Comparison of ENCODE assay signal across 27 mouse cellular contexts in the genomic region with DNA sequence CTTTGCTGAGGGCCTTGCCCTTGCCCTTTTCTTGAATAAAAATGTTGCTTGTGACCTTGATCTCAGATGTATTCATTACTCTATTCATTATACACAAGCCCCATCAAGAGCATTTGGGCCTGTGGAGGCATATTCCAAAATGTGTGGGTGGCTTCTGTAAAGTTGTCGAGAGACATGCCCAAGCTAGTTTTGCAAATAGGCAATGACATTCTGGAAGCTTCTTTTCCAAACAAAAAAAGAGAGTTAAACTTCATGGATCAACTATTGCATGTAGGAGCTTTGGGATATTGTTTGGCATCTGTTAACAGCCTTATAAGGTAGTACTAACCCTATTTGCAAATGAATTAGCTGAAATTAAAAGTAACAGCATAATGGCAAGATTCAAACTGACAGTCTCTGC. TPM values are rescaled to one million over a fixed set of nuclear protein-coding genes. Genes with fewer than 3 reads are reported as not detected.
DNase-seq lines count a peak whose midpoint lies in the region; ATAC-seq and TF ChIP-seq lines count a peak whose summit lies in the region.
"Had no signal": no experiment of that assay in that cellular context is flagged by ENCODE, and none has a peak within 500 bp of the region (broad histone marks: within the 10 kb centered on the region; RNA-seq: fewer than 3 reads in every experiment).

No protein-coding gene starts in this region.

- no peaks in the 10 kb centered on the region for H3K27me3 ChIP-seq in stomach, embryonic 15.5 days (replicated peaks)
- H3K27me3 ChIP-seq: embryonic facial prominence, embryonic 13.5 days; forebrain, embryonic 13.5 days; heart, embryonic 12.5 days; heart, embryonic 15.5 days; hindbrain, embryonic 15.5 days had no signal

- no peak for ATAC-seq in stomach, embryonic 15.5 days (ENCODE audit: insufficient read depth, low FRiP score, low read depth)
- ATAC-seq in megakaryocyte progenitor cell, adult 5-6 weeks (replicated peaks; ENCODE audit: poor library complexity), result no peak
- ATAC-seq in monocyte, adult 5-6 weeks (replicated peaks; ENCODE audit: insufficient number of reproducible peaks, low FRiP score, low TSS enrichment, poor library complexity, severe bottlenecking), result no peak
- ATAC-seq: activated CD4-positive, CD25-positive, alpha-beta regulatory T cell, adult 4 months; CD4-positive, CD25-positive, alpha-beta regulatory T cell, adult 4 months; forebrain, embryonic 13.5 days; forebrain, postnatal 0 days; intestine, postnatal 0 days had no signal

- H3K27ac ChIP-seq in embryonic fibroblast, embryonic 13.5 days (ENCODE audit: insufficient read depth, low read length), result peak overlapping the region; percentile 87
- H3K27ac ChIP-seq in stomach, embryonic 15.5 days, result peak overlapping the region; percentile 50; the same call in 1 of the 2 replicates
- H3K27ac ChIP-seq: embryonic facial prominence, embryonic 13.5 days; forebrain, embryonic 10.5 days; forebrain, embryonic 13.5 days; gastrocnemius, adult 2 months; heart, embryonic 15.5 days; hindbrain, embryonic 15.5 days had no signal

- TF ChIP-seq POLR2A in embryonic fibroblast, embryonic 13.5 days (IDR thresholded peaks at IDR 0.05; ENCODE audit: low read depth, low read length), result no peak

- H3K4me2 ChIP-seq in stomach, embryonic 15.5 days, result no peak overlapping the region
- H3K4me2 ChIP-seq: embryonic facial prominence, embryonic 13.5 days; forebrain, embryonic 13.5 days; heart, embryonic 12.5 days; heart, embryonic 15.5 days; hindbrain, embryonic 15.5 days had no signal

- no peak overlapping the region for H3K4me3 ChIP-seq in embryonic fibroblast, embryonic 13.5 days (ENCODE audit: insufficient read depth, low read length)
- H3K4me3 ChIP-seq in stomach, embryonic 15.5 days (replicated peaks), result no peak overlapping the region
- H3K4me3 ChIP-seq: embryonic facial prominence, embryonic 13.5 days; erythroblast, embryonic 14.5 days; forebrain, embryonic 10.5 days; forebrain, embryonic 13.5 days; gastrocnemius, adult 2 months; heart, embryonic 12.5 days; heart, embryonic 15.5 days; hindbrain, embryonic 15.5 days had no signal

- no peak for TF ChIP-seq CTCF in embryonic fibroblast, embryonic 13.5 days (IDR thresholded peaks at IDR 0.05; ENCODE audit: borderline replicate concordance, insufficient read depth, low read length)

- peaks cover 44% of the 10 kb centered on the region; the same call in 1 of the 2 replicates for H3K36me3 ChIP-seq in stomach, embryonic 15.5 days

- H3K4me1 ChIP-seq in embryonic fibroblast, embryonic 13.5 days (ENCODE audit: control insufficient read depth, insufficient read depth, low read length), result no peaks in the 10 kb centered on the region
- H3K4me1 ChIP-seq in stomach, embryonic 15.5 days, result no peaks in the 10 kb centered on the region
- H3K4me1 ChIP-seq: embryonic facial prominence, embryonic 13.5 days; forebrain, embryonic 10.5 days; forebrain, embryonic 13.5 days; heart, embryonic 12.5 days; heart, embryonic 15.5 days; hindbrain, embryonic 15.5 days had no signal

- H3K9me3 ChIP-seq in stomach, embryonic 15.5 days, result no peaks in the 10 kb centered on the region
- H3K9me3 ChIP-seq: embryonic facial prominence, embryonic 13.5 days; forebrain, embryonic 13.5 days; heart, embryonic 15.5 days; hindbrain, embryonic 15.5 days had no signal

- WGBS in stomach, embryonic 15.5 days, result 90% methylated on average over 1 of the region's 1 CpGs

- H3K9ac ChIP-seq in stomach, embryonic 15.5 days, result no peak overlapping the region
- H3K9ac ChIP-seq: embryonic facial prominence, embryonic 13.5 days; forebrain, embryonic 13.5 days; forebrain, postnatal 0 days; heart, embryonic 12.5 days; heart, embryonic 15.5 days; hindbrain, embryonic 15.5 days had no signal

- DNase-seq in brain, adult 2 months (ENCODE audit: low read depth, low spot score), result peak; percentile 10
- DNase-seq in urinary bladder, adult 2 months (ENCODE audit: low spot score), result no peak
- DNase-seq: adrenal gland, adult 8-10 months; adrenal gland, postnatal 25 days; cerebellum, adult 18-20 months; cerebellum, adult 9-10 months; cerebellum, postnatal 14 days; forebrain, postnatal 0 days; gastrocnemius, adult 2 months; gastrocnemius, postnatal 14 days; heart, adult 18-20 months; heart, postnatal 10 days; heart, postnatal 4 days had no signal

RNA-seq across cellular contexts. Expression of a gene that starts 21.7 kb away (rescaled TPM):
- polyA plus RNA-seq in embryonic fibroblast, embryonic 13.5 days (2011; ENCODE audit: insufficient read length, low read depth, missing spikeins), result 4.2 and 4.7 TPM in 2 replicates
- 8.9 and 11.1 TPM in 2 replicates for polyA plus RNA-seq in stomach, embryonic 15.5 days (2015; fragmentation: Nextera tagmentation; extraction: Ambion mirVana)
- total RNA-seq in megakaryocyte progenitor cell, adult 5-6 weeks (2015), result 6.1 and 11.5 TPM in 2 replicates
- 14.4 and 18.1 TPM in 2 replicates for total RNA-seq in megakaryocyte progenitor cell, adult 5-6 weeks (2017)
- 19.8 and 21.3 TPM in 2 replicates for polyA plus RNA-seq in urinary bladder, adult 2 months (2012; rRNA removed)
- 195 to 268 TPM (median 261 TPM) in 3 replicates for total RNA-seq in monocyte, adult 5-6 weeks (2017)

RNA-seq across cellular contexts. Expression of a gene that starts 40.3 kb away (rescaled TPM):
- 5.1 and 7.1 TPM in 2 replicates for polyA plus RNA-seq in embryonic fibroblast, embryonic 13.5 days (2011; ENCODE audit: insufficient read length, low read depth, missing spikeins)
- polyA plus RNA-seq in stomach, embryonic 15.5 days (2015; fragmentation: Nextera tagmentation; extraction: Ambion mirVana), result 20.3 and 20.7 TPM in 2 replicates
- total RNA-seq in megakaryocyte progenitor cell, adult 5-6 weeks (2015), result 0.05 TPM in 1 of 2 replicates, not detected in the other
- 0.50 TPM in 1 of 2 replicates, not detected in the other for total RNA-seq in megakaryocyte progenitor cell, adult 5-6 weeks (2017)
- 4.9 and 6.4 TPM in 2 replicates for polyA plus RNA-seq in urinary bladder, adult 2 months (2012; rRNA removed)
- not detected in 3 replicates for total RNA-seq in monocyte, adult 5-6 weeks (2017)
